Mouse (Mus musculus) frontal cortex, adult (tissue): ENCODE data around the gene 1700016D06Rik.
"Not testable (repeated sequence)": the region's sequence is repeated elsewhere in the genome, so short reads cannot be mapped to it uniquely, and the experiment has no call there.

Source experiments
- ATAC-seq: cut with Nextera tagmentation; 2 replicates; pipeline ENCODE4 v1.9.2; 2017; ENCODE audit warnings: mild to moderate bottlenecking, moderate library complexity, mixed read lengths; ENCODE audit not compliant: low TSS enrichment

The 1700016D06Rik gene

DNA sequence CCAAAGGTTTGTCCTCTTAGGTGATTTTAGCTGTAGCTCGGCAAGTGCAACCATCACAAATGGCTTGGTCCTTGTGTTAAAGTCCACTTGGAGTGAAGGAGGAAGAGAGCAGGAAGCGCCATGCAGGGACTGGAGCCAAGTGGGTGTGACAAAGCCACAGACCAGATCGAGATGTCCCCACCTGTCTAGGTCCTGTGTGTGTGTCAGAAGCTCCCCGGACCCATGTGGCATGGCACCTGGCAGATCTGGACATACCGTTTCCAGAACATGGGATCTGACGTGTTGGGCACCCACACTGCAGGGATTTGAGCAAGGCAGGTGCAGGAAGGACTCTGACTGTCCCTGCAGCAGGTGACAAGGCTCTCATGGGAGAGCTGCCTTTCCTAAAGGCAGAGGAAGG is 565 bp upstream of the 1700016D06Rik start:
- no peak for ATAC-seq

DNA sequence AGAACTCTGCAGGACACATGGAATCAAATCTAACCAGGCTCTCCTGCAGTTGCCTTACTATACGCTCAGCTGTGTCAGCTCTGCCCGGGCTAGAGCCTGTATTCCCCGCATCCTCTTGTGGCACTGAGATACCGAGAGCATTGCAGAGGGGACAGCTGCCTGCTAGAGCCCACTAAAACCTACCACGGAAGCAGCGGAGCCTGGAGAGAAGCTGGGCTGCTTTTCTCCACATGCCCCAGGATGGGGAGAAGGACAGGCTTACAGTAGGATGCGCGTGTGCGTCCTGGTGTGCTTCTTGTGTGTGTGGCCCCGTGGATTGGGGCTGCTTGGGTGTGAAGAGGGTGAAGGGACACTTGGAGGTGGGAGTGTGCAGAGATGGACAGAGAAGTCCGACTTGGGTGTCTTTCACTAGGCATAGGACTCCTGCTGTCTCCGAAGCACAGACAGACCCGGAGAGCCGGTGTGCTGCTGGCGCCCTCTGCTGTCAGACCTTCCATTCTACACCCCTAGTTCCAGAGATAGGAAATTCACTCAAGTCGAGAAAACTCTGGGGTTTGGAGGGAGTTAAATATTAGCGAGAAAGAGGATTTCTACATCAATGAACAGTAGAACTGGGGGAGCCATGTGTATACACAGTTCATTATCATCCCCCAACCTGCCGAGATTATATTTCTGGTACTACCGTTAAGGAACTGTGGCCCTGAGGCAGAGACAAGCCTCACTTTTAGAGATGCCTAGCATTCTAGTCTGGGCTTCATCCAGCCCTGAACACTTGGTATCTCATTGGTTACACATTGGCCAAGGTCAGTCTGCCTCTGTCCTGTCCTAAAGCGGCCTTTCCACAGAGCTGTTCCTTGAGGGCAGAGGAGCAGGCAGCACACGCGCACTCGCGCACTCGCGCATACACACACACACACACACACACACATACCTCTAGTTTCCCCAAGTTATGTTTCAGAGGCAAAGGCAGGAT is 517 bp downstream of the 1700016D06Rik start:
- ATAC-seq = peak; percentile 97

DNA sequence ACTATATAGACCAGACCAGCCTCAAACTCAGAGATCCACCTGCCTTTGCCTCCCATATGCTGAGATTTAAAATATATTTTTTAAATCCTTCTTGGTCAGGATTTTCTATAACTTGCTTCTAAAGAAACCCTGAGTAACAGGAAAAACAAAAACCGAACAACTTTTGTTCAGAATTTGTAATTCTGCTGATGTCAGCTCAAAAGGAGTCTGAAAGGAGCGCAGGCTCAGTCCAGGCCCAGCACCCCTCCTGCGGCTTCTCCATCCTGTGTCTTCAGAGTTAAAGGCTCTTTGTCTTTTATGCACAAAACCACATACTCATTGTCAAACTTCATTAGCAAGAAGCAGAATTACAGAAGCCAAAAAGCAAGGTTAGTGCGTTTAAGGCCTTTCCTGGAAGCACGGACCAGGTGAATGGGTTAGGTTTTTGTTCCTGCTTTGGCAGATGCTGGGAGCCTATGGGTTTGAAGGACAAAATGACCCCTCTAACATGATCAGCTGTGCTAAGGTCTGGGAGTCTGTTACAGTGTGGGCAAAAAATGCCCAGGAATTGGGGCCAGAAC is 1.3 kb downstream of the 1700016D06Rik start:
- no peak for ATAC-seq

DNA sequence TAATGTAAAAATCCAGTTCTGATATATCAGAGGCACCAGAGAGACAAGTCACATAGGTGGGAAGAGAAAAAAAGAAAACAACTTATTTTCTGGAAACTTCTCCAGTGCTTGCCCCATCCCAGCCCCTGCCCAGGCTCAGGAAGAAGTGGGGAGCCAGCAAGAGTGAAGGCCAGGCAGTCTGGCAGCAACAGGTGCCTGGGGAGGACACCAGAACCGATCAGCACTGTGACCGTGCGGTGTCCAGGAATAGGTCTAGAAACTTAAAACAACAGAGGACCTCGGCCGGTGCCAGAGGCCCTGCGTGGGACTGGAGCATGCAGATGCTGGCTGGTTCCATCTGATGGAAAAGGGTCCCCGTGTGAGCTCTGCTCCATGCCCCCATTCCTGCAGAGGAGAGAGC is 3.4 kb downstream of the 1700016D06Rik start:
- no peak for ATAC-seq

DNA sequence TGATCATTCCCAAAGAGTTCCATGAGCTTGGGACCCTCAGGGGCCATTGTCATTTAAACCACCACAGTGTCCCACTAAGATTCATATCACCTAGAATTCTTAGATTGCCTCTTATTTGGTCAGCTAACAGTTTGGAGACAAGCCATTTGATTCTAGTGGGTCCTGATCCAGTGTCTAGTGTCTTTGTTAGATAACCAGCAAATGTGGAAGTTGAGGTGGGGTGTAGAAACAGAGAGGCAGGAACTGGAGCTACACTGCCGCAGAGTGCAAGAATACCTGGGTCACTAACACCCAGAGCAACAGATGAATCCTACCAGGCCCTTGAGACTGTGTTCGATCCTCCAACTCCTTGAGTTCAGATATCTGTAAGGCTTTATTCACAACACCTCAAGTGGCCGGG is 4.7 kb downstream of the 1700016D06Rik start:
- no peak for ATAC-seq

DNA sequence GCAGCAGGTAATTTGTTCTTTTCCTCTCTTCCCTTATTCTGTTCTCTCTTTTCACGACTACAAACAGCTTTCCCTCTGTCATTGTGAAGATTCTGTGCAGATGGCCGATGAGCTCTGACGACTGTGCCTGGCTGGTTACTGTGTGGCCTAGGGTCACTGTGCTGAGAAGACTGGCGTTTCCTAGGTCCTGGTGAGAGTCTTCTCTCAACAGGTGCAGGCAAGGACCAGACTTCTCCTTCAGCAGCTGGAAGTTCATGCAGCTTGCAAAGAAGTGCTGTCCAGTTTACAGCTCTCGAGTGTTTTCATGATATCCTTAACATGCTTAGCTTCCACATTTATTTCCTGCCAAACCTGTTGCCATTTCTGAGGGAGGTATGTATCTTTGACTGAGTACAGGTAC is 6.9 kb downstream of the 1700016D06Rik start:
- ATAC-seq = no peak

DNA sequence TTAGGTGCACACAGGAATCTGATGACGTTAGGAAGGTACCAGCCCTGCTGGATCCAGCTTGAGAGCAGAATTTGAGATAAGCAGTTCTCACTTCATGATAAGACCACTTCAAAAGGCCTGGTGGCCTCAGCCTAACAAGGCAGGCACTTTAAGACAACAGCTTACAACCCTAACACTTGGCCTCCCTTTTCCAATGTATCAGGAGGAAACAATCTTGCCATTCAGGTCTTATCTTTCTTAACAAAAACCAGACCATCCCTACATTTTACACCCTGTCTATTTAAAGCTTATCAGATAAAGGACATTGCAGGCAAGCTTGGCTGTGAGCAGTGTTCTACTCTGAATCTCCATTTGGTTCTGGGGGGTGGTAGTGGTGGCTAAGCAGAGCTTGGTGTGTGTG is 8.4 kb downstream of the 1700016D06Rik start:
- no peak for ATAC-seq

DNA sequence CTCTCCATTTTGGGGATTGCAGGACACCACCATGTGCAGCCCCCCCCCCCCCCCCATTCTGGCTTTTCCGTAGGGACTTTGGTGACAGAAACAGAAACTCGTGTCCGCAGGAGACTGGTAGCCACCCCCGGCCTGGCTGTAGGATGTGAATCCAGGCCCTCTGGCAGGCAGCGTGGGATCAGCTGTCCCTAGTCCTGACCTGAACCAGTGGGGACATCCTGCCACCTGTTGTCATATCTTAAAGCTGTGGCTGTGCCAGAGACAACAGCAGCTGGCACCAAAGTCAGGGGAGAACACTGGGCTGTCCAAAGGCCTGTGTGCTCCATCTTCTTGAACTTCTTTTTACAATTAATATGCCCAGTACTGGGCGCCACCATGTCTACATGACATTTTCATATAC is 9.1 kb downstream of the 1700016D06Rik start:
- ATAC-seq = no peak

DNA sequence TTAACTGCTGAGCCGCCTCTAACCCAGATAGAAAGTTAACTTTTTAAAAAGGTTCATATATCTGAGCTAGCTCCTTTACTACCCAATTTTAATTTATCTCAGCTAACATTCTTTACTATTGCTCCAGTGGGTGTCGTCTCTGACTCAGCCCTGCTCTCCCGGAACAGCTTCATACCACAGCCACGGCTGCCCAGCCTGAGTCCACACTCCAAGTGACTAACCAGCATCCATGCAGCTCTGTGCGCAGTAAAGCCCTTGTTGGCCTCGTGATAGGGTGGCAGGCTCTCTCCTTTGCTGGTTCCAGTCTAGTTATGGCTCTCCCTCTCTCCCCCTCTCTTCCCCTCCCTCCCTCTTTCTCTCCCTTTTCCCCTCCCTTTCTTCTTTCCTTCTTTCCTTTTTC is 9.6 kb downstream of the 1700016D06Rik start:
- ATAC-seq = peak; percentile 83

DNA sequence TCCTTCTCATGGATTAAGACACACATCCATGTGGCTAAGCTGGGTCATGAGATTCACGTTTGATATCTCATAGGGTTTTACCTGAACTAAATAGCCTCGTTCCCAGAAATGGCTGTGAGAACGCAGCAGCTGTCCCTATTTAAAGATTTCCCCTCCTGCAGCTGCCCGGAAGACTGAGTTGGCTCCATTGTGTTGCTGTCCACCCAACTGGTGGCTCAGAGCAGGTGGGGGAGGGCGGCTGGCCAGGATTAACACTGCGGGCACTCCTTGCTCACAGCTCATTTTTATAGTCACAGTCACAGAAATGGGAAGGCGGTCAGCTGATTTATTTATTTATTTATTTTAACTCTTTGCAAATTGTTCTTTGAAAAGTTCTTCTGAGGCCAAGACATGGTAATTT is 10.9 kb downstream of the 1700016D06Rik start:
- ATAC-seq = no peak

DNA sequence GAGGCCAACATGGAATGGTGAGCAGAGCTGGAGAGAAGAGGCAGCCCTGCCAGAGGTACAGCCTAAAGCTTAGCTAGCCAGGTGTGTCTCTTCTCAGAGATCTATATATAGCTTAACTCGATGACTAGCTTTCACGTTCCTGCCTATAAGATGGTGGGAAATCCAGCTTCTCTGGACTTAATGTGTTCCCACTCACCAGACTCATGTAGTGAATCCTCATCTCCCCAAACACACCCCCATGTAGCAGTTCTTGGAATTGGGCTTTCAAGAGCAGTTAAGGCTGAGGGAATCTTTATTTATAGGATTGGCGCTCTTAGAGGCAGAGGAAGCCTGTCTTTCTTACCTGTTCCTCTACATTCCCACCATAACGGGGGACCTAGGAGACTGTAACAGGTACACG is 13.6 kb downstream of the 1700016D06Rik start:
- ATAC-seq = 0 out of 2 replicates have a peak, but pooled peaks have one; percentile 41

DNA sequence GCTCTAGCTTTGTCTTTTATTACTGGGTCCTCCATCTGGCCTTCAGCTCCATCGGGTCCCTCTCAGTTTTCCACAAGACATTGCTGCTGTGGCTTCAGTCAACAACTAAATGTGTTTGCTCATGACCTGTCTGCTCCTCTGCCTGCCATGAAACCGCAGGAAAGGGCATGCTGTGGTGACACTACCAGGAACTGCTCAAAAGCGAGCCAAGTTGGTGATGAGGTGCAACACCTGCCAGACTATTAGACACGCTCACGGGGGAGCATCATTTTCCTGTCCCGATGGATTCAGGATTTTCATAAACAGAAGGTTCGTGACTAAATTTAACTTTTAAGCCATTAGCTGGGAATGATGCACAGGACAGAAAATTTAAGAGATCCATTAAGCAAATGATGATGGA is 16.3 kb downstream of the 1700016D06Rik start:
- no peak for ATAC-seq

DNA sequence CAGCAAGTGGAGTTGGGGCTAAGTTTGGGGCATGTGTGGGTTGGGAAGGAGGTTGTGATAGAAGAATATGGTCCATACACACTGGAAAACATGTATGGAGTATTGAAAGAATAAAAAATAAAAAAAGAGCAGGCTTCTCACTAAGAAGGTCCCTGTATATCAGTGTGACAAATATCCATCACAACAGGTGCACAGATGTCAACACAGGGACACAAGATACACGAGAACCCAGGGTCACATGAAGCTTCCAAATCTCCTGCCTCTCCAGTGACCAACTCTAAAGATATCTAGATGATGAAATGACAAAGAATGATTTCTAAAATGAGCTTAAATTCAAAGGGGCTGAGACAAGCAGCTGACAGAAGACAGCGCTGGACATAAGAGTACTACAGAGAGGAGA is 32.6 kb downstream of the 1700016D06Rik start:
- ATAC-seq = no peak

DNA sequence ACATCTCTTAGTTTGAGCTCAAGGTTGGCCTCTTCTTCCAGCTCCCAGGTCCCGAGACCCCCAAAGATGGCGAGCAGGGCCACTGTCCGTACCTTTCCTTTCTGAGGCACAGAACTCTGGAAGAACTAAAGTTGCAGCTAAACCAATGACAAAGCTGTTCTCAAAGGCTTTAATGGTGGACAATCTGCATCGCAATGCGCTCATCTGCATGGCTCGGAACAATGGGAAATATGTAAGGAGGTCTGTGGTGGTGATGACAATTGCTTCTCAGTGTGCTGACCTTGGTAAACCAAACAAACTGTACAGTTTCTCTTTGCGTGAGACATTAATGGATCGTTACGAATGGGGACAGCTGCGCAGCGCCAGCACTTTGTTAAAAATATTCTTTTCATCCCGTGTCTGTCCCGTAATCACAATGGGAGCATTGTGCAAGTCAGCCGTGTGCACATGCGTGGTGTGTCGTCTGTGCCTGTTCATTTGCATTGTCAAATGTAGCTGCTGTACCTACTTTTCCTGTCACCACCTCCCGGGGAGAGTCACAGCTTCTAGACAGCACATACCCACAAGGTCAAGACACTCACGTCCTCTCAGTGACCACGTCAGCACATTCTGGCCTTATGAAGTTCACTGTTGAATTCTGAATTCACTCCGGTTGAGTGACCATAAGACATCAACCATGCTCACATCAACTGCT is 34.7 kb downstream of the 1700016D06Rik start:
- not testable (repeated sequence) for ATAC-seq

DNA sequence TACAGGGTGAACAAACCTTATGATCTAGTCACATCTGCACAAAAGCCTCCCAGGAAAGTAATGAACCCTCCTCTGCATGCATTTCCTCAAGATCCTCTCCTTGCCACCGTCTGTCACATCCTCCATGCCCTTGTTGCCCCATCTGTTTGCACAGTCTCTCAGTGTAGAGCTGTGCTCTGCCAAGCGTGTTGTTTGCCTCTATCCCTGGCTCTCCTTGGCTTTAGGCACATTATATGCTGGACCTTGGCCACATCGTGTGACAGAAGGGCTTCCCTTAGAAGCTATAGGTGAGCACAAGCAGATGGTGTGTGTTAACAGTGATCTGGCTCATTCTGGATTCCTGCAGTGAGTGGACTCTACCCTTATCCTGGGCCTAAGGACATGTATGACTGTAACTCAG is 38.9 kb downstream of the 1700016D06Rik start:
- ATAC-seq = no peak

DNA sequence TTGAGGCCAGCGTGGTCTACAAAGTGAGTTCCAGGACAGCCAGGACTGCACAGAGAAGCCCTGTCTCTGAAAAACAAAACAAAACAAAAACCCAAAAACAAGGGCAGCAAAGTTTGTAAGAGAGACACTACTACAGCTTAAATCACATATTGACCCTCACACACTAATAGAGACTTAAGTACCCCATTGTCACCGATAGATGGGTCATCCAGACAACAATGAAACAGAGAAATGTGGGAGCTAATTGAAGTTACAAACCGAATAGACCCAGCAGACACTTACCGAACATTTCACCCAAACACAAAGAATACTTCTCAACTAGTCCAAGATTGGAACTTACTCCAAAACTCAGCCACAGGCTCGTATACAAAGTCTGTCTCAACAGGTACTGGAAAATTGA is 50.8 kb downstream of the 1700016D06Rik start:
- no peak for ATAC-seq

DNA sequence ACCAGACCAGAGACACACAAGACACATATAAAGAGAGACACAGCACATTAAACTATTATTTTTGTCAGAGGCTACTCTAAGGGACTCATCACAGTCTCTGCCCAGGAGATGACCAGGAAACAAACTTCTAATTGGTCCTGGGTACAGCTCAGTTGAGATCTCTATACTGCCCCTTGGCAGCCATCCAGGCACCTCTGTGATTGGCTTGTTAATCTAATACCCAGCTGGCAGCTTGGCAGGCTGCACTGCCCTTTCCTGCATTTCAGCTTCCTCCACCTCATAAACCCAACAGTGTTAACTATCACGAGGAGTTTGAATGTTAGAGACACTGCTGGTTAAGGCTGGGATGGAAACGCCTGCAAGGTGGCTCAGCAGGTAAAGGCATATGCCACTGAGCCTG is 57.7 kb downstream of the 1700016D06Rik start:
- ATAC-seq = no peak

DNA sequence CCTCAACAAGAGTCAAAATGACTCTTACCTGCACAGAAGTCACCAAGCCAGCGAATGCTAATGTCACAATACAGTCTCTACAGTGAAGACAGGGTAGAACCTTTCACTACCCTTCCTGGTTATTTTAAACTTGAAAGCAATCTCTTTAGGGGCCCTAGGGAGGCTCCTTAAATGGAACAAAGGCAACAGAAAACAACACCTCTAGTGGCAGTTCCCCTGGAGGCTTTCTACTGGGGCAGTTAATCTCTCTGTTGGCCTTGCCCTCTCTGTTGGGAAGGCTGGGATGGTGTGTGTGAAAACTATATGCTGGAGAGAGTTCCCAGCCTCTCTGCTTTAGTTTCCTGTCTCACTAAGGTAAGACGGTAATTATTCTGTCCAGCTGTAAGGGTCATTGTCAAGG is 60.3 kb downstream of the 1700016D06Rik start:
- no peak for ATAC-seq

DNA sequence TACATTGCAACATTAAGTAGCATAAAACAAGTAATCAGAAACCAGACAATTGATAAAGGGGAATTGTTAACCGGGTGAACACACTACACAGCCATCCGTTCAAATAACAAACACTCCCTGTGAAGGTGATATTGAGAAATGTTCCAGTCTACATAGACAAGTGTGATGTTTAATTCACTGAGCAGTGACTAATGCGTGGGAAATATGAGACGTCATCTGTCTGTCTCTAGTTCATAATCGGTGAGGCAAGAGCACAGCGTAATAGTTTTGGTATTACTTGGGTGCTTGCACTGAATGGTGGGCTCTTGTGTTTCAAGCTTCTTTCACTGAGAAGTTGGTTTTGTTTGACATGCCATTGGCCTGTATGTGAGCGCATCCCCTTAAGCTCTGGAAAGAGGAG is 63.3 kb downstream of the 1700016D06Rik start:
- ATAC-seq = no peak

DNA sequence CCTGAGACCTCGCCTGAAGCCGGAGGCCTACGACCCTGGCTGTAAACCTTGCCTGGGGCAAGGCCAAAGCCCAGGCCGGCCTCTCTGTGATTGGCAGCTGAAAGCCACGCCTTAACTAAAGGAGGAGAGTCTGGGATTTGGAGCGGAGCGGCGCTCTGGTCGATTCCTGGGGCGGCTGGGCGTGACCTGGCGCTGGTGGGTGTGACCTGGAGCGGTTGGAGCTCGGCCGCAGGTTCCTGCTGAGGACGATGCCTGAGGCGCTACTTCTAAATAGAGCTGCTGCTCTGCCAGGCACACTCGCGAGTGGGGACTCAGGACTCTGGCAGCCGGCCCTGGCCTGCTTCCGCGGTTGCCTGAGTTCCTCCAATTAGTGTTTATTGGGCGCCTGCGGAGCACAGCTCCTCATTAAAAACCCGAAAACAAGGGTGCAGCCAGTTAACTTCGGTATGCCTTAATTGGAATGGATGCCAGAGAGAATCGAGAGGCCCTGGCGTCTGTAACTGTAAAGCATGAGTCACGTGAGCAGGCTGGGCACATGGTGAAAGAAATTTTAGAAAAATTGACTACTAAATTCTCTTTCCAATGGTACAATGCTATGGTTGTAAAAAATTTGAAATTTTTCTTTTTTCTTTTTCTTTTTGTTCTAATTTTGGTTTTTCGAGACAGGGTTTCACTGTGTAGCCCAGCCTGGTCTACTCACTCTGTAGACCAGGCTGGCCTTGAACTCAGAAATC is 64.4 kb downstream of the 1700016D06Rik start:
- peak; percentile 51 for ATAC-seq

DNA sequence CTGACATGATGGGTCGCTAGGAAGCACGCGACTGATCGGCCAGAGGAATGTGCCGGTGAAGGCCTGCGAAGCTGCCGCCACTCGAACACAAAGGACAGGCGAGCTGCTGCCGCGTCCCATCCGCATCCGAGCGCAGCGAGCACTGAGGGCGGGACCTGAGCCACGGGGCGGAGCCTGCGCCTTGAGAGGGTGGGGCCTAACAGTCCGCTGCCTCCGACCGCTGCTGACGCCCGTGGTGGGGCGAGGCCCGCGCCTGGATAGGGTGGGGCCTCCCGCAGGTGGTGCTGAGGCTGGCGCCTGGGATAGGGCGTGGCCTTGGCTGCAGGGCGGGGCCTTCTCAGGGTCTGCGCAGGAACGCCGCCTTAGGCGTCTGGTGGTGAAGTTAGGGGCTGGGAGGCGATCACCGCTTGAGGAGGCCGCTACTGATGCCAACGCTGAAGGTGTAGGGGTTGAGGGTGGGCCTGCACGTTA is 65.2 kb downstream of the 1700016D06Rik start, which contains the start of gene Ankrd10:
TSS of gene Ankrd10 (minus strand) at position 147 of the 471 bp plus-strand sequence.
- peak; percentile 91 for ATAC-seq
